Mouse (Mus musculus): Measurements from ENCODE around the gene Lgals3.

GRCm38 (mm10) chr14:47356622-47357021 lies 10.9 kb upstream of the Lgals3 start:
- TF ChIP-seq CTCF (IDR thresholded peaks at IDR 0.05; ENCODE audit: low read depth, low read length), result no peak
- no peak for TF ChIP-seq POLR2A (IDR thresholded peaks at IDR 0.05; ENCODE audit: borderline replicate concordance, low read depth, low read length)

Data from bone marrow macrophage, adult 2 months (primary cell).